Comparison of ENCODE assay signal across 13 mouse cellular contexts in the genomic region with DNA sequence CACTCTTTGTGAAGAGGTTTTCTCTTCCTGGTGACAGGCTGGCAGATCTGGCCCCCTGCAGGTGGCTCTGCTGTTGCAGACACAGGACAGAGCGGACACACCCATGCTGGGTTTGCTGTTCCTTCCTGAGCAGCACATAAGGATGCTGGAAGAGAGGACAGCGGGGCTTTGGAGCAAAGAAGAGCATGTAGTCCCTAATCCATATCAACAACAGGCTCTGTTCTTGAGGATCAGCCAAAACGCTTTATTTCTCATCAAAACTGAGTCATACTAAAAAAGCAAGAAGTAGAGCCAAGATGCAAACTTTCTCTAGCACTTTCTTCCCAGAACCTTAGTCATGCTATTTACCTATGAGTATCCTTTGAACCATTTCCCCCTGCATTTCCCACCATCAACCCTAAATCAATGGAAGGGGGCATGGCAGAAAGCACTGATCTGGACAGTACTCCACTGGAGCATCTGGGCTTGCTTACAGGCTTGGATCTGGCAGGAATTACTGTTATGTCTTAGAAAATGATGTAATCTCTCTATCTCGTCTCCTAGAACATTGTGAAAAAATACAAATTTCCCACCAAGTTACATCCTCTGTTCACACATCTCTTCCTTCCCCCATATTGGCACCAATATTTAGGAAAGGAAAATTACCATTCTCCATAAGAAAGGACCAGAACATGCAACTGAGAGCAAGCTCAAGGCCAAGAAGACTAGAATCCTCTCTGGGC.
DNase-seq lines count a peak whose midpoint lies in the region; TF ChIP-seq lines count a peak whose summit lies in the region.
"Had no signal": no experiment of that assay in that cellular context is flagged by ENCODE, and none has a peak within 500 bp of the region (broad histone marks: within the 10 kb centered on the region; RNA-seq: fewer than 3 reads in every experiment).

No protein-coding gene starts in this region.

- H3K4me1 ChIP-seq in heart, adult 2 months (ENCODE audit: control insufficient read depth, insufficient read depth, low read length): peaks cover 1% of the 10 kb centered on the region; the same call in 1 of the 2 replicates
- H3K4me1 ChIP-seq in heart, embryonic 10.5 days: no peaks in the 10 kb centered on the region
- peaks cover 2% of the 10 kb centered on the region; the same call in 1 of the 2 replicates for H3K4me1 ChIP-seq in cortical plate, adult 2 months (ENCODE audit: control insufficient read depth, insufficient read depth, low read length)
- H3K4me1 ChIP-seq: embryonic facial prominence, embryonic 10.5 days; heart, embryonic 15.5 days had no signal

- no peaks in the 10 kb centered on the region for H3K79me2 ChIP-seq in heart, adult 2 months (replicated peaks; ENCODE audit: control insufficient read depth, insufficient read depth, low read length)

- no peak for TF ChIP-seq POLR2A in heart, adult 2 months (IDR thresholded peaks at IDR 0.05; ENCODE audit: insufficient read depth, low read depth, low read length)
- no peak for TF ChIP-seq POLR2A in cortical plate, adult 2 months (IDR thresholded peaks at IDR 0.05; ENCODE audit: extremely low read depth, insufficient read depth, low read length)

- no peak for TF ChIP-seq EP300 in heart, adult 2 months (IDR thresholded peaks at IDR 0.05; ENCODE audit: insufficient read depth, low read depth, low read length)

- H3K36me3 ChIP-seq in heart, adult 2 months (ENCODE audit: control insufficient read depth, insufficient read depth, low read length): no peaks in the 10 kb centered on the region
- H3K36me3 ChIP-seq in heart, embryonic 10.5 days: no peaks in the 10 kb centered on the region
- H3K36me3 ChIP-seq: embryonic facial prominence, embryonic 10.5 days; heart, embryonic 15.5 days had no signal

- TF ChIP-seq CTCF in heart, adult 2 months (IDR thresholded peaks at IDR 0.05): peak; percentile 19
- 0 out of 2 replicates have a peak, but pooled peaks have one; percentile 8 for TF ChIP-seq CTCF in cortical plate, adult 2 months (IDR thresholded peaks at IDR 0.05; ENCODE audit: extremely low read depth, insufficient read depth, low read length)

- H3K27me3 ChIP-seq in heart, adult 2 months (ENCODE audit: control insufficient read depth, insufficient read depth, low read length): no peaks in the 10 kb centered on the region
- no peaks in the 10 kb centered on the region for H3K27me3 ChIP-seq in heart, embryonic 10.5 days (ENCODE audit: insufficient read depth, poor library complexity, severe bottlenecking)
- H3K27me3 ChIP-seq: heart, embryonic 15.5 days had no signal

- intact Hi-C loops in heart, adult 2 months (cut with DNase I): no loop called here

- no peak overlapping the region for H3K27ac ChIP-seq in heart, adult 2 months
- no peak overlapping the region for H3K27ac ChIP-seq in heart, embryonic 10.5 days
- H3K27ac ChIP-seq in cortical plate, adult 2 months (ENCODE audit: insufficient read depth, low read length): peak overlapping the region; percentile 53
- H3K27ac ChIP-seq: embryonic facial prominence, embryonic 10.5 days; heart, embryonic 15.5 days; kidney, postnatal 0 days had no signal

- no peak overlapping the region for H3K9ac ChIP-seq in heart, adult 2 months (ENCODE audit: low read depth, low read length)
- H3K9ac ChIP-seq: heart, embryonic 15.5 days; lung, embryonic 14.5 days had no signal

- H3K4me3 ChIP-seq in heart, adult 2 months: no peak overlapping the region
- no peak overlapping the region for H3K4me3 ChIP-seq in heart, embryonic 10.5 days
- H3K4me3 ChIP-seq in cortical plate, adult 2 months (ENCODE audit: insufficient read depth, low read length): no peak overlapping the region
- H3K4me3 ChIP-seq: embryonic facial prominence, embryonic 10.5 days; heart, embryonic 15.5 days had no signal

- WGBS in heart, adult 2 months: 40% methylated on average over 4 of the region's 4 CpGs
- WGBS in heart, embryonic 10.5 days: 55% methylated on average over 4 of the region's 4 CpGs

- peak; percentile 21 to 27 for DNase-seq in heart, adult 2 months
- DNase-seq in heart, embryonic 10.5 days (ENCODE audit: low spot score): no peak
- peak; percentile 28 to 65 for DNase-seq in layer of hippocampus, adult 18-20 months (ENCODE audit: low spot score in 2 of 2)
- DNase-seq in right cerebral cortex, postnatal 14 days: peak; percentile 27
- DNase-seq in embryo, embryonic 10.5 days (ENCODE audit: low spot score): no peak
- DNase-seq in T-cell, adult 2 months (ENCODE audit: low spot score): no peak
- DNase-seq in retina, embryonic 14.5 days (ENCODE audit: low spot score): no peak
- DNase-seq: cerebellum, adult 9-10 months; lung, embryonic 14.5 days had no signal

- no peaks in the 10 kb centered on the region for H3K9me3 ChIP-seq in heart, embryonic 10.5 days
- H3K9me3 ChIP-seq: embryonic facial prominence, embryonic 10.5 days; heart, embryonic 15.5 days had no signal

Comparison
In these comparisons a context has a peak if more than half of its experiments do, and no peak if none do; other contexts are left out.
1. DNase-seq: peak in heart, adult 2 months (2 of 2), layer of hippocampus, adult 18-20 months (2 of 2) and right cerebral cortex, postnatal 14 days (single experiment); none in heart, embryonic 10.5 days (single experiment), embryo, embryonic 10.5 days (single experiment), T-cell, adult 2 months (single experiment) and retina, embryonic 14.5 days (single experiment).